Mouse (Mus musculus) macrophage (primary cell): ENCODE results near the gene Fem1b. TPM values are rescaled to one million over a fixed set of nuclear protein-coding genes. Genes with fewer than 3 reads are reported as not detected.

Source experiments
- polyA plus RNA-seq: library from polyadenylated mRNA; stranded (reverse); fragments of 250-400 nt; gene quantifications from 3 replicates; pipeline ENCODE4 v1.2.4, GENCODE M21; 2018; ENCODE audit warnings: inconsistent platforms

The Fem1b gene
- polyA plus RNA-seq, 1 experiment from 2014 or later: 38.7 TPM

Other genes starting within 250 kb of the Fem1b start
- gene Itga11, start 134.1 kb downstream of the Fem1b start, polyA plus RNA-seq: not detected in 3 replicates
- 44.8 to 72.8 TPM (median 61.4 TPM) in 3 replicates for gene Cln6, start 26.9 kb upstream of the Fem1b start, polyA plus RNA-seq
- gene Calml4, start 46.1 kb upstream of the Fem1b start, polyA plus RNA-seq: 0.62 to 1.1 TPM (median 0.63 TPM) in 3 replicates
- gene Pias1, start 176.0 kb upstream of the Fem1b start, polyA plus RNA-seq: 22.1 to 40.5 TPM (median 30.9 TPM) in 3 replicates